Mouse (Mus musculus) gastrocnemius, postnatal 36 days (tissue): ENCODE measurements at regions not wholly inside any gene's neighbourhood (a gene's known extent, or its start where the extent isn't known, plus 50 kb on each side); places are given as distances from the start of the nearest gene placed in this dataset.

Source experiments
- microRNA-seq, 2 experiments: library from miRNA; unstranded; fragments of <30 nt; microRNA quantifications; one replicate each; pipeline ENCODE4 v1.2.0; 2021

Small RNA genes lying in the stretch of these regions (microRNA-seq; reads per million reads assigned to microRNA genes)
- gene Gm26259: 0 reads per million in 2 experiments
